8 mouse cellular contexts compared by ENCODE assay signal in the genomic region with DNA sequence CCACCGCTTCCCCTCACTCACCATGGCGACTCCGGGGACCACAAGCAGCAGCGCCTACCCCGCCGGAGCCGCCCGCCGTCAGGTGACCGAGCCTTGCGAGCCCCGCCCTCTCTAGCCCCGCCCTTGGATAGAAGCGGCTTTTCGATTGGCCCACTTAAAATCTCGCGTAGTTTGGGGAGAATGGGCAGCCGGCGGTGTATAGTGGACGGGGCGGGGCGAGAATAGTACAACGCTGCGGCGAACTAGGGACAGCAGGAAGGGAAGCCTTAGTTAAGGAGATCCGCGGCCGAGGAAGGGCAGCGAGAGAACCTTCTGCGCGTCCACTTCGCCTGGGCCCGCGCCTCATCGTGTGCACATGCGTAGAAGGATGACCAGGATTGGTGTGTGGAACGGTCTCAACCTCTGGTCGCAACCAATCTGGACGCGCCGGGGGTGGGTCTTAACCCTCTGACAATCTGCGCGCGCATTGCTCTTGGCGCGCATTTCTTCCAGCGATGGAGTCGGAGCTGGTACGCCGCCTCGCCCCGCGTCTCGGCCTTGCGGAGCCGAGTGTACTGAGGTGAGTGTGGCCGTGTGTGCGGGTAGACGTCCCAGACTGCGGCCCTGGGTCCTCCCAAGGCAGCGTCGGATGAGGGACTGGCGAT. TPM values are rescaled to one million over a fixed set of nuclear protein-coding genes. Genes with fewer than 3 reads are reported as not detected.
DNase-seq lines count a peak whose midpoint lies in the region; ATAC-seq and TF ChIP-seq lines count a peak whose summit lies in the region.

Gene Orc6, plus strand, starts transcription at position 199 of the 644 bp plus-strand sequence.
Gene Vps35, minus strand, starts transcription at position 369 of the 644 bp plus-strand sequence.

- H3K27me3 ChIP-seq in Patski = no peaks in the 10 kb centered on the region
- H3K27me3 ChIP-seq in hindbrain, embryonic 13.5 days = no peaks in the 10 kb centered on the region

- H3K4me3 ChIP-seq in hindbrain, embryonic 13.5 days = peak within 1 kb of the TSS; percentile 93

- peak within 1 kb of the TSS; percentile 87 for H3K4me2 ChIP-seq in hindbrain, embryonic 13.5 days

- no peak for TF ChIP-seq CTCF in Patski (IDR thresholded peaks at IDR 0.05)

- peak within 1 kb of the TSS; percentile 99 for H3K27ac ChIP-seq in hindbrain, embryonic 13.5 days

- peak; percentile 91 for ATAC-seq in Patski
- ATAC-seq in hindbrain, embryonic 13.5 days (ENCODE audit: low FRiP score) = peak; percentile 99

- WGBS in hindbrain, embryonic 13.5 days = under 1% methylated on average over 63 of the region's 63 CpGs

- in situ Hi-C loops in Patski (cut with MboI; ENCODE audit: low pct_unique_long_range_greater_than_20kb) = no loop called here

- H3K9me3 ChIP-seq in hindbrain, embryonic 13.5 days = no peaks in the 10 kb centered on the region

- POLR2A ChIA-PET in Patski (lab: Charles Lee) = interaction anchor here (1.2 kb wide), 1 partner anchor 216 kb away, joined by 3 read pairs; the partner anchor contains the start of gene Man2b1

- DNase-seq in Patski (ENCODE audit: low read depth, low spot score) = peak; percentile 65
- peak; percentile 98 to 99 for DNase-seq in cerebellum, postnatal 14 days
- peak; percentile 94 to 96 for DNase-seq in frontal cortex, postnatal 14 days (ENCODE audit: low spot score in 2 of 2)
- DNase-seq in layer of hippocampus, postnatal 25 days (ENCODE audit: extremely low spot score in 1 of 2, low spot score in 1 of 2) = peak; percentile 92 to 93
- DNase-seq in lung, postnatal 25 days (ENCODE audit: low spot score) = peak; percentile 95
- DNase-seq in retina, embryonic 14.5 days (ENCODE audit: low spot score) = peak; percentile 99
- DNase-seq in thymus, postnatal 4 days = peak; percentile 98

- H3K36me3 ChIP-seq in hindbrain, embryonic 13.5 days = peaks cover 11% of the 10 kb centered on the region

- H3K4me1 ChIP-seq in hindbrain, embryonic 13.5 days (replicated peaks) = peaks cover 35% of the 10 kb centered on the region

- CTCF ChIA-PET in Patski (lab: Charles Lee) = interaction anchor here (1.1 to 2.0 kb wide), 2 partner anchors 11 to 98 kb away, joined by 4 to 5 read pairs; no protein-coding TSS in a partner anchor

- H3K9ac ChIP-seq in hindbrain, embryonic 13.5 days = peak within 1 kb of the TSS; percentile 93

RNA-seq across cellular contexts. Expression of gene Orc6, which starts in this region (rescaled TPM):
- 52.7 TPM for polyA plus RNA-seq in Patski (2021)
- polyA plus RNA-seq in hindbrain, embryonic 13.5 days (2015; fragmentation: Nextera tagmentation; extraction: Ambion mirVana) = 70.5 and 77.0 TPM in 2 replicates
- 10 to 100 TPM; 30.7 to 32.9 TPM for total RNA-seq in layer of hippocampus, postnatal 25 days (2021)

RNA-seq across cellular contexts. Expression of gene Vps35, which starts in this region (rescaled TPM):
- polyA plus RNA-seq in Patski (2021) = 163 TPM
- polyA plus RNA-seq in hindbrain, embryonic 13.5 days (2015; fragmentation: Nextera tagmentation; extraction: Ambion mirVana) = 169 and 179 TPM in 2 replicates
- total RNA-seq in layer of hippocampus, postnatal 25 days (2021) = 100 to 1,000 TPM; 127 to 138 TPM

Comparison
In these comparisons a context has a peak if more than half of its experiments do, and no peak if none do; other contexts are left out.
1. Peak in every context shown above with its lines: DNase-seq, ATAC-seq, H3K4me3 ChIP-seq and H3K27ac ChIP-seq.